Mouse (Mus musculus) intestine, postnatal 0 days (tissue): ENCODE measurements around the gene Crtc3. TPM values are rescaled to one million over a fixed set of nuclear protein-coding genes. Genes with fewer than 3 reads are reported as not detected.
A peak's percentile ranks its signal among the peaks of the same experiment; 100 is the strongest.

Experiments used
- ATAC-seq: fragments of 200-750 bp; cut with Nextera tagmentation; 2 replicates; pipeline ENCODE4 v1.8.0; 2017; ENCODE audit warnings: mild to moderate bottlenecking, moderate TSS enrichment, moderate library complexity
- H3K27ac ChIP-seq: fragments of 300-500 bp; sonication (generic); 2 replicates; pipeline ENCODE4 v1.5.1; 2014; ENCODE audit warnings: mild to moderate bottlenecking, low read depth, low read length, moderate library complexity
- H3K27me3 ChIP-seq: fragments of 300-500 bp; sonication (generic); replicated peaks from 2 replicates; pipeline ENCODE4 v1.6.1; 2014; ENCODE audit warnings: low read length, mixed read lengths; ENCODE audit not compliant: control insufficient read depth, insufficient read depth
- H3K36me3 ChIP-seq: fragments of 300-500 bp; sonication (generic); 2 replicates; pipeline ENCODE4 v1.6.1; 2014; ENCODE audit warnings: mild to moderate bottlenecking, moderate library complexity; ENCODE audit not compliant: control insufficient read depth, insufficient read depth
- H3K4me1 ChIP-seq: fragments of 300-500 bp; sonication (generic); replicated peaks from 2 replicates; pipeline ENCODE4 v1.6.1; 2014; ENCODE audit warnings: antibody characterized with exemption, low read length, mixed read lengths; ENCODE audit not compliant: control insufficient read depth, insufficient read depth
- H3K4me2 ChIP-seq: fragments of 300-500 bp; sonication (generic); replicated peaks from 2 replicates; pipeline ENCODE4 v1.6.1; 2014; ENCODE audit warnings: low read depth, mild to moderate bottlenecking, moderate library complexity
- H3K4me3 ChIP-seq: fragments of 300-500 bp; sonication (generic); 2 replicates; pipeline ENCODE4 v1.5.1; 2014; ENCODE audit warnings: low read depth, low read length
- H3K9ac ChIP-seq: fragments of 300-500 bp; sonication (generic); 2 replicates; pipeline ENCODE4 v1.6.1; 2014; ENCODE audit warnings: mild to moderate bottlenecking, low read depth, low read length
- H3K9me3 ChIP-seq: fragments of 300-500 bp; sonication (generic); 2 replicates; pipeline ENCODE4 v1.6.1; 2016; ENCODE audit warnings: mixed run types; ENCODE audit not compliant: control insufficient read depth
- CTCF ChIP-seq: sonication (generic); IDR thresholded peaks from 2 replicates; pipeline ENCODE4 v1.5.1; 2016; ENCODE audit warnings: low read depth, mild to moderate bottlenecking, control low read depth, antibody characterized with exemption, moderate library complexity
- WGBS: fragments of 180-500 bp; shearing (Covaris S2); extraction: QIAGEN DNeasy Blood & Tissue Kit; methylation state at CpG from one replicate; pipeline ENCODE4 v1.1.7; 2014; 5-methylcytosine and 5-hydroxymethylcytosine counted together
- polyA plus RNA-seq: library from polyadenylated mRNA; unstranded; fragments of >200 nt; fragmentation: Nextera tagmentation; extraction: Ambion mirVana; gene quantifications from 2 replicates; pipeline ENCODE4 v1.2.1, GENCODE M21; 2015

The Crtc3 gene
- polyA plus RNA-seq, 1 experiment from 2014 or later = 11.5 TPM

- ATAC-seq = no peak
- Histone ChIP-seq H3K27me3 (no peaks in the 10 kb centered on the region), H3K9me3 (no peaks in the 10 kb centered on the region), H3K4me1 (no peaks in the 10 kb centered on the region), H3K9ac (no peak overlapping the region), H3K4me3 (no peak overlapping the region), H3K27ac (no peak overlapping the region), H3K36me3 (peaks cover 4% of the 10 kb centered on the region; the same call in 1 of the 2 replicates), H3K4me2 (no peak overlapping the region)
- 57% methylated on average over 5 of the region's 5 CpGs for WGBS
- no peak for TF ChIP-seq CTCF
Observed at GRCm38 (mm10) chr7:80652289-80652688, 36.4 kb downstream of the Crtc3 start.

GRCm38 (mm10) chr7:80647437-80647871 is 41.2 kb downstream of the Crtc3 start:
- ATAC-seq = 0 out of 2 replicates have a peak, but pooled peaks have one; percentile 16
- Histone ChIP-seq H3K4me2 (peak overlapping the region; percentile 49), H3K36me3 (no peaks in the 10 kb centered on the region; the same call in 1 of the 2 replicates), H3K27ac (0 out of 2 replicates have a peak overlapping the region, but pooled peaks have one; percentile 31), H3K27me3 (no peaks in the 10 kb centered on the region), H3K9ac (no peak overlapping the region), H3K4me3 (no peak overlapping the region), H3K4me1 (no peaks in the 10 kb centered on the region), H3K9me3 (no peaks in the 10 kb centered on the region)
- 49% methylated on average over 7 of the region's 7 CpGs for WGBS
- TF ChIP-seq CTCF = no peak

DNA sequence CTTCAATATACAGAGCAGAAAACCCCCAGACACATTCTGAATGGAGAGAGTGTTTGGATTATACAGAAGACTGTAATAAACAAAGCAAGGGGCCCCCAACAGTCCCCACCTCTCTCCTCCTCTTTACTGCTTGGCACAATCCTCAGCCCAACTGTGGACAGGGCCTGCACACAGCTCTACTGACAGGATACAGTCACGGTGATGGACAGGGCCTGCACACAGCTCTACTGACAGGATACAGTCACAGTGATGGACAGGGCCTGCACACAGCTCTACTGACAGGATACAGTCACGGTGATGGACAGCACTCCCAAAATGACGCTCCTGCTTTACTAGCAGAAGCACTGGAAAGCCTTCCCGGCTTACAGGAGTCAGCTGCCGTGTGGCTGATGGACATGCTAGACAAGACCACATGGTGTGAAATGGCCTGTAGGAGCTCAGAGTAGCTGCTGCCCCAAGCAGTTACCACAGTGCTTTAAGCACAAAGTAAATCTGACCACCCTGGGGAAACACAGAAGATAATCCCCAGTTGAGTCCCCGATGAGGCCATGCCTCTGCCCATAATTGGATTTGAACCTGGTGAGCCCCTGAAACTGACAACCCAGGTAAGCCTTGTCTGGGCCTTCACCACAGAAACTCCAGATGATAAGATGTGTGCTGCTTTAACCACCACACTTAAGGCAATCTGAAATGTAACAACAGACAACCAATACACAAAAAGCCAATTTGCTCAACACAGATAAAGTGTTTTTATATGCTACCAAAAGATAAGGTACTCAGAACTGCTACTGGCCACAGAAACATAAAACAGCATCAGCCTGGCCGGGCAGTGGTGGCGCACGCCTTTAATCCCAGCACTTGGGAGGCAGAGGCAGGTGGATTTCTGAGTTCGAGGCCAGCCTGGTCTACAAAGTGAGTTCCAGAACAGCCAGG is 42.3 kb downstream of the Crtc3 start:
- H3K27ac ChIP-seq = no peak overlapping the region

DNA sequence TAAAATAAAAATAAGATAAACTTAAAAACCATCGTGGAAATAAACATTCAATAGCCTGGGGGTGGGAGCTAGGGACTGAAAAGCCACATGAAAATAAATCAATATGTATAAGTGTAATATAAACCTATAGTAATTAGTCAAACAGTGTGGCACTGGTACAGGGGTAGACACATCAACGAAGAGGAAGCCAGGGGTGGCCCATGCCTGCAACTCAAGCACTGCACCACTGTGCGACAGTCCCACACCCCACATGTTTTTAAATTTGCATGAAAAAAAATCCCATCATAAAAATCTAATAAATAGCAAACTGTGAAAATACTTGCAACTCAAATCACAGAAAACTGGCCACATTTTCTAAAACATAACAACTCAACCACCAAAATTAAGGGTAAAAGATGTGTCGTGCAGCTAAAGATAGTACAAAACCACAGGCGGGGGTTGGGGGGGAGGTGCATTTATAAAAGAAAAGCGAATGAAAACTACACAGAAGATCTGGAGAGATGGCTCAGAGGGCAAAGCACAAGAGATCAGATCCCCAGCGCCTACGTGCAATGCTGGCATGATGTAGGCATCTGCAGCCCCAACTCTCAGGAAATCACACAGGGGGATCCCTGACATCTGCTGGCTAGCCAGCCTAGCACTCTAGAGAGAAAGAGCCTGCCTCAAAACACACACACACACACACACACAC is 45.6 kb downstream of the Crtc3 start:
- Histone ChIP-seq H3K36me3 (no peaks in the 10 kb centered on the region), H3K27ac (no peak overlapping the region), H3K27me3 (no peaks in the 10 kb centered on the region), H3K4me2 (no peak overlapping the region), H3K4me3 (no peak overlapping the region), H3K9ac (no peak overlapping the region), H3K4me1 (no peaks in the 10 kb centered on the region), H3K9me3 (no peaks in the 10 kb centered on the region)
- no peak for ATAC-seq
- 68% methylated on average over 8 of the region's 8 CpGs for WGBS
- TF ChIP-seq CTCF = no peak

More for the DNA sequence above, 42.3 kb downstream of the Crtc3 start:
- Histone ChIP-seq H3K9ac (no peak overlapping the region), H3K27me3 (no peaks in the 10 kb centered on the region), H3K36me3 (no peaks in the 10 kb centered on the region; the same call in 1 of the 2 replicates), H3K9me3 (no peaks in the 10 kb centered on the region), H3K4me2 (no peak overlapping the region), H3K4me1 (no peaks in the 10 kb centered on the region), H3K4me3 (no peak overlapping the region)
- no peak for TF ChIP-seq CTCF
- no peak for ATAC-seq
- 70% methylated on average over 10 of the region's 10 CpGs for WGBS

DNA sequence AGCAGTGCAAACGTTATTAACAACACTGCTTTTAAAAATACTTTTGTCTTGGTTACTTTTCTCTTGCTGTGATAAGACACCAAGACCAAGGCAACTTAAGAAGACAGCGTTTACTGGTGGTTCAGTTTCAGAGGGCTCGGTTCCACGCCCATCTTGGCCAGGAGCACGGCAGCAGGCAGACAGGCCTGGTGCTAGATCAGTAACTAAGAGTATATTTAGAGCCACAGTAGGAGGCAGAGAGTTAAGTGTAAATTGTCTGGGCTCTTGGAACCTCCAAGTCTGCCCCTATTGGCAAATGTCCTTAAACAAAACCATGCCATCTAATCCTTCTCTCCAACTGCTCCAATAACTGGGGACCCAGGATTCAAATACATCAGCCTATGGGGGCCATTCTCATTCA is 46.1 kb downstream of the Crtc3 start:
- no peak overlapping the region for H3K27ac ChIP-seq

DNA sequence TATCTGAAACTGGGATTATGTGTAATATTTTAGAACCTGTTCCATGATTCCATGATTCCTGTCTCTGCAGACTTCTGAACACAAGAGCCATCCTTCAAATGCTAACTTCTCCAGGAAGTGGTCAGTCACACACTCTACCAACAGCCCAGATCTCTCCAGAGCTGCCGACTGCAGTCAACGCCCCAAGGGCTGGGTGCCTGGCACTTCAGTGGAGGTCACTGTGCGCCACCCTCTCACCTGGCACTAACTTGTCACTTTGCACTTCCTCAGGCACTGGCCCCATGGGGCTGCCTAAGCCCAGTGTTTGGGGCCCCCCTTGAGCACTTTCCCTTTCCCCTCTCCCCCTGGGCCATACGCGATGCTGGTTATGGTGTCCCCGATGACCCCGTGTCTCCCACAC is 46.8 kb downstream of the Crtc3 start:
- H3K9ac ChIP-seq = no peak overlapping the region
- H3K4me1 ChIP-seq = no peaks in the 10 kb centered on the region
- H3K4me3 ChIP-seq = no peak overlapping the region
- 59% methylated on average over 7 of the region's 7 CpGs for WGBS
- no peak overlapping the region; the same call in 1 of the 2 replicates for H3K27ac ChIP-seq
- no peak for TF ChIP-seq CTCF
- ATAC-seq = no peak
- no peaks in the 10 kb centered on the region for H3K27me3 ChIP-seq
- no peaks in the 10 kb centered on the region for H3K9me3 ChIP-seq
- H3K4me2 ChIP-seq = no peak overlapping the region
- H3K36me3 ChIP-seq = no peaks in the 10 kb centered on the region

More for the DNA sequence above, 46.1 kb downstream of the Crtc3 start:
- H3K9ac ChIP-seq = no peak overlapping the region
- 51% methylated on average over 5 of the region's 5 CpGs for WGBS
- H3K4me1 ChIP-seq = no peaks in the 10 kb centered on the region
- H3K27me3 ChIP-seq = no peaks in the 10 kb centered on the region
- no peaks in the 10 kb centered on the region for H3K9me3 ChIP-seq
- ATAC-seq = no peak
- no peak overlapping the region for H3K4me2 ChIP-seq
- no peak for TF ChIP-seq CTCF
- H3K4me3 ChIP-seq = no peak overlapping the region
- no peaks in the 10 kb centered on the region for H3K36me3 ChIP-seq
